Mouse (Mus musculus) ES-Bruce4 (cell line): ENCODE data around the gene Irs2.

Source experiments
- CTCF ChIP-seq: IDR thresholded peaks from one replicate; pipeline ENCODE4 v1.8.1; 2011; ENCODE audit warnings: low read depth, low read length
- EP300 ChIP-seq: IDR thresholded peaks from 2 replicates; pipeline ENCODE4 v1.6.1; 2011; ENCODE audit warnings: low read depth, low read length; ENCODE audit not compliant: insufficient read depth
- POLR2A ChIP-seq: IDR thresholded peaks from one replicate; pipeline ENCODE4 v1.8.1; 2011; ENCODE audit warnings: low read length; ENCODE audit not compliant: insufficient read depth

DNA sequence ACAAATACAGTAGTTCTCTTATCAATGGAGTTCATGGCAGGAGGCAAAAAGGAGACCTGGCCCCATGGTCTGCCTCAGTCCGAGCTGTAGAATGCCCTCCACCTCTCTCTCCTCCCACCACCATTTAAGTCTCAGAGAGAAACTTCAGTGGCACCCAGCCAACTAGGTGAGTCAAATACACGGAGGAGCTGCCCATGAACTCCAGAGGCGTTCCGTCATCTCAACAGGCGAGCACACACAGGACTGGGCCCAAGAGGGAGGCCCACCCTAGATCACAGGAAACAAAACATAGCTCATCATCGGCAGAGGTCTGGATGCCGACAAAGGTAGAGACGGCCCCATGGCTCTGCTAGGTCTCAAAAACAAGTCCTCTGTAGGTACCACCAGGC is 47.9 kb upstream of the Irs2 start:
- no peak for TF ChIP-seq CTCF
- TF ChIP-seq EP300 = no peak
- no peak for TF ChIP-seq POLR2A
